Mouse (Mus musculus): ENCODE data around the gene Msantd2. TPM values are rescaled to one million over a fixed set of nuclear protein-coding genes. Genes with fewer than 3 reads are reported as not detected.

Gene Msantd2
- polyA plus RNA-seq (2014; fragmentation: Nextera tagmentation; extraction: Ambion mirVana): 24.9 and 25.0 TPM in 2 replicates

DNA sequence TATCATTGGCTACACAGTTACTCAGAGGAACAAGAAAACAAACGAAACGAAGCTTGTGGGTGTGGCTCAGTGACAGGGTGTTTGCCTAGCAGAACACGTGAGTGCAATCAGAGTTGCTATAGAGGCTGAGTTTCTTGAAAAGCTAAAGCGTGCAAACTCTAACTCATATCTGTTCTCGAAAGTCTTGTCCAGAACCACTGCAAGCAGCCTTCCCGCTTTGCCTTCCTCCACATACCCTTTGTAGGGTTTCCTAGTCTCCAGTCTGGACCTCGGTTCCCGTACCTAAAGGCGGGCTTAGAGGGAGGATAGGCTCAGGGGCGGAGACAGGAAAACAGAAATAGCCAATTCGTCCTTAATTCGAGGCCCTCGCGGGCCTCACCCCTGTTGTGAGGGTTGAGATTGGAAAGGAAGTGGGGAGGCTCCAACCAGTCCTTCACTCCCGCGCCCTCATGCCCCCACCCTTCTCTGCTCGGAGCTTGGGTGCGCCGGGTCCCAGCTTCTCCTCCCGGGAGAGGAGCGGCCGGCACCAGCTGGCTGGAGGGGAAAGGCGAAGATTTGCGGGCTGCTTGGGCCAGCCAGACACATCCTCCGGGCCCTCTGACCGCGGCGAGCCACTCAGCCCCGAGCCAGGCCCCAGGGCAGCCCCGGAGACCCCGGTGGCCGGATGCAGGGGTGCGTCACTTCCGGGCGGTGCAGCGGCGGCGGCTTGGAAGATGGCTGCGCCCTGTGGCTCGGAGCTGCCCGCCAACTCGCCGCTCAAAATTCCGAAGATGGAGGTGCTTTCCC, at the start of gene Msantd2:
TSS of gene Msantd2 (plus strand) at position 709 of the 786 bp plus-strand sequence.
- Histone ChIP-seq H3K9me3 (ENCODE audit: control insufficient read depth, low read length) (no peaks in the 10 kb centered on the region), H3K27me3 (replicated peaks; ENCODE audit: control insufficient read depth, insufficient read depth, low read length) (no peaks in the 10 kb centered on the region), H3K4me1 (ENCODE audit: control insufficient read depth, insufficient read depth, low read length) (peaks cover 4% of the 10 kb centered on the region), H3K4me2 (ENCODE audit: low read depth, low read length) (peak within 1 kb of the TSS; percentile 96), H3K9ac (ENCODE audit: low read depth, low read length) (peak within 1 kb of the TSS; percentile 96), H3K27ac (replicated peaks; ENCODE audit: low read depth, low read length) (peak within 1 kb of the TSS; percentile 98), H3K4me3 (ENCODE audit: low read depth, low read length) (peak within 1 kb of the TSS; percentile 99), H3K36me3 (ENCODE audit: control insufficient read depth, insufficient read depth, low read length) (0 out of 2 replicates have a peak, but pooled peaks cover 2% of the 10 kb centered on the region)
- ATAC-seq (ENCODE audit: low read depth): peak; percentile 97
- DNase-seq (ENCODE audit: low spot score): peak; percentile 90
- under 1% methylated on average over 21 of the region's 44 CpGs for WGBS

DNA sequence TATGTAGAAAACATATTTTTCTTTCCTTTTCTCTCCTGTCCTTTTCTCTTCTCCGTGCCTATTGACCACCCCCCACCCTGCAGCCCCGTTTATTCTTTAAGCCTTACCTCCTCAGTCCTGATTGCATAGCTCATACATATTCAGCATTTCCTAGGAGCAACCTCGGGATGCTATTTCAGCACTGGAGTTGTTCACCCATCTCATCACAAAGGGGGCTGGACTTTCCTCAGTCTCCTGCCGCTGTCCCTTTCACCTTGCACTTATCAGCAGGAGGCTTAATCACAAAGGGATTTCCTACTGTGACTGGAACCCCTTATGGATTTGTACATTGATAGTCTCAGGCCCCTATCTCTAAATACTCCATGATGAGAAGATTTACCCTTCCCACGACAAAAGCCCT, 36.7 kb upstream of the Msantd2 start:
- 1% methylated on average over 5 of the region's 5 CpGs for WGBS
- no peaks in the 10 kb centered on the region for H3K4me1 ChIP-seq (ENCODE audit: control insufficient read depth, insufficient read depth, low read length)
- peaks cover 74% of the 10 kb centered on the region for H3K27me3 ChIP-seq (replicated peaks; ENCODE audit: control insufficient read depth, insufficient read depth, low read length)
- no peak overlapping the region for H3K4me3 ChIP-seq (ENCODE audit: low read depth, low read length)
- no peak for ATAC-seq (ENCODE audit: low read depth)
- H3K4me2 ChIP-seq (ENCODE audit: low read depth, low read length): no peak overlapping the region
- H3K27ac ChIP-seq (replicated peaks; ENCODE audit: low read depth, low read length): no peak overlapping the region
- H3K9ac ChIP-seq (ENCODE audit: low read depth, low read length): no peak overlapping the region
- DNase-seq (ENCODE audit: low spot score): no peak
- H3K9me3 ChIP-seq (ENCODE audit: control insufficient read depth, low read length): no peaks in the 10 kb centered on the region
- H3K36me3 ChIP-seq (ENCODE audit: control insufficient read depth, insufficient read depth, low read length): no peaks in the 10 kb centered on the region

GRCm38 (mm10) chr9:37453328-37453727, 35.8 kb upstream of the Msantd2 start:
- H3K9me3 ChIP-seq (ENCODE audit: control insufficient read depth, low read length): no peaks in the 10 kb centered on the region
- peaks cover 83% of the 10 kb centered on the region for H3K27me3 ChIP-seq (replicated peaks; ENCODE audit: control insufficient read depth, insufficient read depth, low read length)
- H3K36me3 ChIP-seq (ENCODE audit: control insufficient read depth, insufficient read depth, low read length): no peaks in the 10 kb centered on the region
- H3K4me2 ChIP-seq (ENCODE audit: low read depth, low read length): no peak overlapping the region
- no peak overlapping the region for H3K4me3 ChIP-seq (ENCODE audit: low read depth, low read length)
- H3K27ac ChIP-seq (replicated peaks; ENCODE audit: low read depth, low read length): no peak overlapping the region
- H3K9ac ChIP-seq (ENCODE audit: low read depth, low read length): no peak overlapping the region
- DNase-seq (ENCODE audit: low spot score): no peak
- ATAC-seq (ENCODE audit: low read depth): no peak
- 39% methylated on average over 4 of the region's 4 CpGs for WGBS
- no peaks in the 10 kb centered on the region for H3K4me1 ChIP-seq (ENCODE audit: control insufficient read depth, insufficient read depth, low read length)

DNA sequence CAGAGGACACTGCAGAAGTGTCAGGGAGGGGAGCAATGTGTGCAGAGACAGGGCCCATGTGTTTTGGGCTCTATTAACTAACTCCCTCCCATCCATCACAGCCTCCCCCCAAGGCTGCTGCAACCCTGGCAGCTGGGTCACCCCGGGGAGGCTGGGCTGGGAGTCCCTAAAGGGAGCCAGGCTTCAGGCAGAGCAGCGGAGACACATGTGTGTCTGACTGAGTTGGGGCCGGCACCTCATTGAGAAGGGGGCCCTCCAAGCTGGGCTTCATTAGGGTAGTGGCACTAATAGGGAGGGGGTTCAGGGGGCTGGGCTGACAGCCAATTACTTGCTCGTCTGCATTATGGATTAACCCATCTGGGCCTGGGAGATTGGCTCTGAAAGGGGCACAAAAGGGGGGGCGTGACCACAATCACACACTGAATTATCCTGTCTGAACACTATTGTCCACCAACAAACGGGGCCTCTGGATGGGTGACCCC, 35.1 kb upstream of the Msantd2 start:
- Histone ChIP-seq H3K4me3 (ENCODE audit: low read depth, low read length) (no peak overlapping the region), H3K4me2 (ENCODE audit: low read depth, low read length) (no peak overlapping the region), H3K27ac (replicated peaks; ENCODE audit: low read depth, low read length) (no peak overlapping the region), H3K9me3 (ENCODE audit: control insufficient read depth, low read length) (no peaks in the 10 kb centered on the region), H3K9ac (ENCODE audit: low read depth, low read length) (no peak overlapping the region), H3K4me1 (ENCODE audit: control insufficient read depth, insufficient read depth, low read length) (no peaks in the 10 kb centered on the region), H3K27me3 (replicated peaks; ENCODE audit: control insufficient read depth, insufficient read depth, low read length) (peaks cover 91% of the 10 kb centered on the region), H3K36me3 (ENCODE audit: control insufficient read depth, insufficient read depth, low read length) (no peaks in the 10 kb centered on the region)
- ATAC-seq (ENCODE audit: low read depth): peak; percentile 48
- no peak for DNase-seq (ENCODE audit: low spot score)
- WGBS: 7% methylated on average over 6 of the region's 6 CpGs

- H3K9ac ChIP-seq (ENCODE audit: low read depth, low read length): no peak overlapping the region
- no peaks in the 10 kb centered on the region for H3K9me3 ChIP-seq (ENCODE audit: control insufficient read depth, low read length)
- no peak for DNase-seq (ENCODE audit: low spot score)
- no peak for ATAC-seq (ENCODE audit: low read depth)
- H3K4me3 ChIP-seq (ENCODE audit: low read depth, low read length): no peak overlapping the region
- H3K27me3 ChIP-seq (replicated peaks; ENCODE audit: control insufficient read depth, insufficient read depth, low read length): peaks cover 97% of the 10 kb centered on the region
- H3K4me1 ChIP-seq (ENCODE audit: control insufficient read depth, insufficient read depth, low read length): no peaks in the 10 kb centered on the region
- H3K36me3 ChIP-seq (ENCODE audit: control insufficient read depth, insufficient read depth, low read length): no peaks in the 10 kb centered on the region
- no peak overlapping the region for H3K27ac ChIP-seq (replicated peaks; ENCODE audit: low read depth, low read length)
- WGBS: 13% methylated on average over 3 of the region's 3 CpGs
- H3K4me2 ChIP-seq (ENCODE audit: low read depth, low read length): no peak overlapping the region
Observed at GRCm38 (mm10) chr9:37454991-37455390, 34.1 kb upstream of the Msantd2 start.

GRCm38 (mm10) chr9:37455868-37456267, 33.3 kb upstream of the Msantd2 start:
- 4% methylated on average over 8 of the region's 8 CpGs for WGBS
- Histone ChIP-seq H3K36me3 (ENCODE audit: control insufficient read depth, insufficient read depth, low read length) (no peaks in the 10 kb centered on the region), H3K27me3 (replicated peaks; ENCODE audit: control insufficient read depth, insufficient read depth, low read length) (peaks cover 98% of the 10 kb centered on the region), H3K4me2 (ENCODE audit: low read depth, low read length) (no peak overlapping the region), H3K27ac (replicated peaks; ENCODE audit: low read depth, low read length) (no peak overlapping the region), H3K4me1 (ENCODE audit: control insufficient read depth, insufficient read depth, low read length) (peaks cover 3% of the 10 kb centered on the region; the same call in 1 of the 2 replicates), H3K9me3 (ENCODE audit: control insufficient read depth, low read length) (no peaks in the 10 kb centered on the region), H3K4me3 (ENCODE audit: low read depth, low read length) (no peak overlapping the region), H3K9ac (ENCODE audit: low read depth, low read length) (no peak overlapping the region)
- ATAC-seq (ENCODE audit: low read depth) (no peak), DNase-seq (ENCODE audit: low spot score) (no peak)

DNA sequence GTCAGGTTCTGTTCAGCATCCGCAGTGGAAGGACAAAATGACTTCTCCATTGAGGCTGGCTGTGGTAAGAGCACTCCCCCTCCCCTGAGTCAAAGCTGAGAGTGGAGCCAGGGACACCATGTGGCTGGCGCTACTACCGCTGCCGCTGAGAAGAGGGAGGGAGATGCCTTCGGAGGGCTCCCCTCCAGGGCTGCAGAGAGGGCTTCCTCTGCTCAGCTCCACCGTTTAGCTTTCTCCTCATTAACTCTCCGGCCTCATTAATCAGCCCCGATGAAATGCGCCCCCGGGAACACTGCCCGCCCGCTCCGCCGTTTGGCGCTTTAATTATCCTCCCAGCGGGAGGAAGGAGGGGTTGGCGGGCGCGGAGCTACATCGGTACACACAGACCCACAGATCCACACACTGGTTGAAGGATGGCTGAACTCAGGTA, 32.6 kb upstream of the Msantd2 start:
- H3K27ac ChIP-seq (replicated peaks; ENCODE audit: low read depth, low read length): no peak overlapping the region
- H3K9ac ChIP-seq (ENCODE audit: low read depth, low read length): no peak overlapping the region
- peaks cover 3% of the 10 kb centered on the region; the same call in 1 of the 2 replicates for H3K4me1 ChIP-seq (ENCODE audit: control insufficient read depth, insufficient read depth, low read length)
- WGBS: 1% methylated on average over 16 of the region's 20 CpGs
- H3K36me3 ChIP-seq (ENCODE audit: control insufficient read depth, insufficient read depth, low read length): no peaks in the 10 kb centered on the region
- no peaks in the 10 kb centered on the region for H3K9me3 ChIP-seq (ENCODE audit: control insufficient read depth, low read length)
- ATAC-seq (ENCODE audit: low read depth) (peak; percentile 73; the same call in 1 of the 2 replicates), DNase-seq (ENCODE audit: low spot score) (peak; percentile 66)
- peak overlapping the region; percentile 48 for H3K4me2 ChIP-seq (ENCODE audit: low read depth, low read length)
- H3K27me3 ChIP-seq (replicated peaks; ENCODE audit: control insufficient read depth, insufficient read depth, low read length): peaks cover 99% of the 10 kb centered on the region
- H3K4me3 ChIP-seq (ENCODE audit: low read depth, low read length): peak overlapping the region; percentile 27

DNA sequence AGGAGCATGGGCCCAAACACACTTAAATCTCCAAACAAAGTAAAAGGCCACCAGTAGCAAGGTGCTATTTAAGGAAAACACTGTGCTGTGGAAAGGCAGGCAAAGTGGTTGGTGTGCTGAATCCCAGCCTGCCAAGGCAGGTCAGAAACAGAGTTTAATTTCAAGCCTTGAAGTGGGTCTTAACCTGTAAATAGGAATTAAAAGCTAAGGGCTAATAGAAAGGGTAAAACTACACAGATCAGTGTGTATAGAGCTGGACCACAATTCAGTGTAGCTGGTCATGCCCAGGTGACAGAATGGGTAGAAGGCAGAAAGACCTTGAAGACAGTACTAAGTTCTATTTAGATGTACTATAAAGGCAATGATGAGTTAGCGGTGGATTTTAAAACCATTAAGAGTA, 32.0 kb upstream of the Msantd2 start:
- 46% methylated on average over 1 of the region's 1 CpGs for WGBS
- Histone ChIP-seq H3K4me3 (ENCODE audit: low read depth, low read length) (no peak overlapping the region), H3K4me2 (ENCODE audit: low read depth, low read length) (no peak overlapping the region), H3K27me3 (replicated peaks; ENCODE audit: control insufficient read depth, insufficient read depth, low read length) (peaks cover 99% of the 10 kb centered on the region), H3K9ac (ENCODE audit: low read depth, low read length) (no peak overlapping the region), H3K27ac (replicated peaks; ENCODE audit: low read depth, low read length) (no peak overlapping the region), H3K36me3 (ENCODE audit: control insufficient read depth, insufficient read depth, low read length) (no peaks in the 10 kb centered on the region), H3K4me1 (ENCODE audit: control insufficient read depth, insufficient read depth, low read length) (peaks cover 3% of the 10 kb centered on the region; the same call in 1 of the 2 replicates), H3K9me3 (ENCODE audit: control insufficient read depth, low read length) (no peaks in the 10 kb centered on the region)
- no peak for ATAC-seq (ENCODE audit: low read depth)
- DNase-seq (ENCODE audit: low spot score): no peak
